Mouse (Mus musculus) layer of hippocampus, adult 2 months (tissue): Measurements from ENCODE around the gene Uqcc1. TPM values are rescaled to one million over a fixed set of nuclear protein-coding genes. Genes with fewer than 3 reads are reported as not detected.

ENCODE experiments used
- DNase-seq, 2 experiments: peaks; one replicate each; pipeline ENCODE4 v3.0.0; 2022; ENCODE audit warnings: low spot score in 2 of 2
- H3K27ac ChIP-seq: fragments of 200-600 bp; 2 replicates; pipeline ENCODE4 v1.8.1; 2022
- H3K4me3 ChIP-seq: fragments of 200-600 bp; 2 replicates; pipeline ENCODE4 v1.8.1; 2022; ENCODE audit warnings: mild to moderate bottlenecking
- CTCF ChIP-seq: fragments of 200-600 bp; conservative IDR thresholded peaks from 2 replicates; pipeline ENCODE4 v1.8.1; 2022; ENCODE audit warnings: antibody characterized with exemption, mild to moderate bottlenecking, moderate library complexity
- total RNA-seq, 2 experiments: library from RNA; stranded (reverse); gene quantifications; 2 replicates each; pipeline ENCODE4 v1.2.3; 2021

Uqcc1 gene
- total RNA-seq, 2 experiments from 2014 or later, result 73.6 to 81.6 TPM

DNA sequence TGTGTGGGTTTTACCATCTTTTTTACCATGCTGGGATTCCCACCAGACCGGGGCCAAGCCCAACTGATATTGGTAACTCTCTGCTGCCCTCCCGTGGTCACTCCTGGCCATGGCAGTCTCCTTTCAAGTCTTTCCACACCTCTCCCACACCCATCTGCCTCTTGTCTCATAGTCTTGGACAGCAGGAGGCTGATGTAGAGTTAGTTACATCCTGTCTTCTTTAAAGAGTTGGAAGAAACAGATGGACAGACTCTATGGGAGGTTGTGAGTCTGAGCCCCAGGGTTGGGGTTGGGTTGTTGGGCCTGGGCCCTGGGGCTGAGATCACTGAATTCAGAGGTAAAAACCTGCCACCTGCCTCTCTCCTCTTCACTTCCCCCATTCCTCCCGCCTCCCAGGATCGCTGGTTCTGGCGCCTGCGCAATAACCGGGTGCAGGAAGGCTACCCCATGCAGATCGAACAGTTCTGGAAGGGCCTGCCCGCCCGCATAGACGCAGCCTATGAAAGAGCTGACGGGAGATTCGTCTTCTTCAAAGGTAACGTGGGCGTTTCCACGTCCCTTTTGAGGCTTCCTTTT lies 118.2 kb downstream of the Uqcc1 start:
- Histone ChIP-seq H3K27ac (peak overlapping the region; percentile 58), H3K4me3 (no peak overlapping the region)
- peak; percentile 87 to 93 for DNase-seq
- TF ChIP-seq CTCF, result peak; percentile 98

DNA sequence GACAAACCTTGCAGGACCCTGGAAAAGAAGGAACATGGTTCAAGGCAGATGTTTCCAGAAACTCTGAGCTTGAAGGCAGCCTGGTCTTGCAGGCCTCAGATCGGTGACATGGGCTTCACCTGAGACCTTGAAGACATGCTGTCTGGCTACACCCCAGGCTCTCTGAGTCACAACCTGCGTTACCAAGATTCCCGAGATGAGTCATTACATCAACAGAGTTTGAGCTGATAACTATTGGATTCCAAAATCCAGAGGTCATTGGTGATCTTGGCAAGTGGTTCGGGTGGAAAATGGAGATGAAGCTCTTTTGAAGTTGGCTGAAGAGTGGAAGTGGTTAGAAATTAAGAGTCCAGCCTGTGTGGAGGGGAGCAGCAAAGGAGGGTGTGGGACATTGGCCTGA lies 120.5 kb downstream of the Uqcc1 start:
- Histone ChIP-seq H3K4me3 (no peak overlapping the region), H3K27ac (no peak overlapping the region)
- no peak for DNase-seq
- no peak for TF ChIP-seq CTCF

DNA sequence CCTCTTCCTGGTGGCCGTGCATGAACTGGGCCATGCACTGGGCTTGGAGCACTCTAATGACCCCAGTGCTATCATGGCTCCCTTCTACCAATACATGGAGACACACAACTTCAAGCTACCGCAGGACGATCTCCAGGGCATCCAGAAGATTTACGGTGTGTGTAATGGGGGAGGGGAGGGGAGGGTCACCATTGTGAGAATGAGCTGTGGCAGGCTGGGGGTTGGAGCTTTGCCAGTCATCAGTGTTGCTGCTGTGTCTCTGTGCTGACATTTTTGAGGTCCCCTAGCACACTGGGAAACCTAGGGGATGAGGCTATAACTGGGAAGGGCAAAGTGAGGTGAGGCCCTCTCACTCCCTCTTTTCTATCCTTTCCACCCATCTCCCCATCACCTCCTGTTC lies 122.7 kb downstream of the Uqcc1 start:
- no peak for TF ChIP-seq CTCF
- H3K4me3 ChIP-seq, result no peak overlapping the region
- no peak overlapping the region for H3K27ac ChIP-seq
- no peak for DNase-seq

DNA sequence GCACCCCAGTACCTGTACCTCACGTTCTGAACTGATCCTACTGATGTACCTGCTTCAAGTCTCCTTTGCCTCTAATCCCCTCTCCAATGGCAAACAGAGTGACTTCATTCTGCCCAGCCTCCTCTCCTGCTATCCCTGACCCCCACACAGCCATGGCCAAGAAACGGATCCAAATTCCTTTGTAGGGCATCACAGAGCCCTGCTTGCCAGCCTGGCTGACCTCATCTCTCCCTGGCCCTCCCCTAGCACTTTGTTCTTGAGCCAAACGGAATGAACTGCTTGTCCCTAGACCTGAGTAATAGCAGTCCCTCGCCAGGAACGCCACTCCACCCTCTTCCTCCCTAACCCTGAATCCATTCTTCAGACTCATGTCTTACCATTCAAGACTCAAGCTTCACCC lies 123.6 kb downstream of the Uqcc1 start:
- TF ChIP-seq CTCF, result no peak
- Histone ChIP-seq H3K4me3 (no peak overlapping the region), H3K27ac (no peak overlapping the region)
- DNase-seq, result no peak

DNA sequence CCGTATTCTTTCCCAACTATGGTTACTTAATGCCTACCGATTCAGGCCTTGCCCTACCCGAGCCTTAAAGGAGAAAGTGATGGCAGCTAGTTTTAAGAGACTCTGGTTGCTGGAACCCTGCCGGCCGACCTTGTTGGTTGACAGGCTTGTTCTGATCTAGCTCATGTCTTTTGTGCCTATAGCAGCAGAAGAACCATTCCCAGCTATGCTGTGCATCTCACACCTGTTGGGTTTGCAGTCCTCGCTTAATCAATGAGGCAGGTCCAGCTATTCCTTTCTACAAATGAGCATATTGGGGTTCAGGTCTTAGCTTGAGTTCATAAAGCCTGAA lies 124.2 kb downstream of the Uqcc1 start:
- no peak for DNase-seq
- Histone ChIP-seq H3K4me3 (no peak overlapping the region), H3K27ac (no peak overlapping the region)
- TF ChIP-seq CTCF, result no peak

DNA sequence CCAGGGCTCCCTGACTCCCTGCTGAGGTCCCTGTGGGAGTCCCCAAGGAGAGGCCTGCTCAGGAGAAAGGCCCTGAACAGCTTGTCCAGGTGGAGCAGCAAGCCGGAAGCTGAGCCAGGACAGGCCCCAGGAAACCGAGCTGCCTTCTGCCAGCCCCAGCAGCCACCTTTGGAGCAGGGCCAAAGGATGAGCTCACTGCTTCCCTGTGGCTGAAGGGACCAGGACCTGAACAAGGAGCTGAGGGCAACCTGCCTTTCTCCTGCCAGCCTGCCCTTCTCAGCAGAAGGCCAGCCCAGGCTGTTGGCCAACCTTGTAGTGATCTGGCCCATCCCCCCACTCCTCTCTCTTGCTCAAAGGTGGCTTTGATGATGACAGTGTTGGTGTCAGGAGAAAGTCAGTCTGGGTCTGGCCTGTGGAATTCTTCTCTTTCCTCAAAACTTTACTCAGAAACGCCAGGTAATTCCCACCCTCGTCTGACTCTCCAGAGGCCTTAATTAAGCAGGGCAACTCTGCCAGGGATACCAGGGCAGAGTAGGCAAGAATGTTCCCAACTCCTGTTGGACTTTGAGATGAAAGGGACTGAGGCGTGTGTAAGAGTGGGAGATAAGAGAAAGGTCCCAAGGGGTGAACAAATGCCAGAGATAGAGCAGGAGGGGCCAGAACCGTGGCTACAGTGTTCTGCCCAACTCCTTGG lies 124.7 kb downstream of the Uqcc1 start:
- TF ChIP-seq CTCF, result no peak
- H3K27ac ChIP-seq, result no peak overlapping the region; the same call in 1 of the 2 replicates
- no peak for DNase-seq
- no peak overlapping the region for H3K4me3 ChIP-seq

DNA sequence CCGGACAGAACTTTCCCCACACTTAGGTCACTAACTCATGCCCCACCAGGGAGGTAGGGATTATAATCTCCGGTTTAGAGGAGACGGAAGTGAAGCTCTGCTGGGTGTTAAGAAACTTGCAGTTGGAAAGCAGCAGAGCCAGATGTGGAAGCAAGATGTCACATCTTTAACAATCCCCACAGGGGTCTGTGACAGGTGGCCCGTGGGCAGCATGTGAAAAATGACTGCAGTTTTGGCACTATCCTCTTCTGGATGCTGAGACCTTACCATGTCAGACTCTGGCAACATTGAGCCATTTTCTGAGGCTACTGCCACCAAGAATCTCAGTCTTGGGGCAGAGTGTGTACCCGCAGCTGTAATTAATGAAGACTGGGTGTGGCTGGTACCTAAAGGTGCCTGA lies 126.1 kb downstream of the Uqcc1 start:
- H3K4me3 ChIP-seq, result no peak overlapping the region
- DNase-seq, result no peak
- no peak overlapping the region for H3K27ac ChIP-seq
- no peak for TF ChIP-seq CTCF

DNA sequence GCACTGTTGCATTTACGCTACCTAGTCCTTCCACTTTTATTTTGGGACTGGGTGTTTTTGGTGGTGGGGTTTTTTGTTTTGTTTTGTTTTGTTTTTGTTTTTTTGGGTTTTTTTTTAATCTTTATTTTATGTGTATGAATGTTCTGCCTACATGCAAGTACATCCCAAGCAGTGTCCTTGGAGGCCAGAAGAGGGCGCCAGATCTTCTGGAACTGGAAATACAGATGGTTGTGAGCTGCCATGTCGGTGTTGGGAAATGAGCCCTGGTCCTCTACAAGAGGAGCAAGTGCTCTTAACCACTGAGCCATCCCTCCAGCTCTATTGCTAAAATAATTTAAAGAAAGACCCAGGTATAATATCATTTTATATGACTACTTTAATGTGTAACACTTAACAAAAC lies 127.3 kb downstream of the Uqcc1 start:
- Histone ChIP-seq H3K27ac (no peak overlapping the region), H3K4me3 (no peak overlapping the region)
- peak; percentile 68 for TF ChIP-seq CTCF
- no peak for DNase-seq

DNA sequence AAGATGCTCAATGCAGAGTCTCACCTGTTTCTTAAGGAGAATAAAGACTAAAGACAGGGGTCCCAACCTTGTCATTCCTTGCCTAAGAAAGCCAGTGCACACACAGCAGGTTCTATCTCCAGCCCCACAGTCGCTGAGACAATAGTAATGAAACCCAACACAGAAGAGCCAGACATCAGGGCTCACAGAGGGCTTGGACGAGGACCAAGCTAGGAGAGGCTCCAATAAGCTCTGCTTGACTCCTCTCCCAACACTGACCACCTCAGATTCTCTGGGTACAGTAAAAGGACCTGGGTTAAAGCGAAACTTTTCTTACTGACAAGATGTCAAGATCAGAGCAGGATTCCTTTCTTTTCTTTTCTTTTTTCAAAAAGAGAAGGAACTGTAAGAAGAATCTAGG lies 131.5 kb downstream of the Uqcc1 start:
- DNase-seq, result no peak
- no peak overlapping the region for H3K27ac ChIP-seq
- H3K4me3 ChIP-seq, result no peak overlapping the region
- no peak for TF ChIP-seq CTCF

Other genes with a start within 250 kb of the Uqcc1 start
- 100 to 1,000 TPM; 159 to 164 TPM for gene Trpc4ap, start 237.9 kb downstream of the Uqcc1 start, total RNA-seq
- 10 to 100 TPM; 23.6 to 24.8 TPM for gene Edem2, start 200.8 kb downstream of the Uqcc1 start, total RNA-seq
- not detected for gene Gm17581, start 194.4 kb downstream of the Uqcc1 start, total RNA-seq
- under 1 TPM; 0.81 to 0.97 TPM for gene Procr, start 179.2 kb downstream of the Uqcc1 start, total RNA-seq
- gene Mmp24, start 155.0 kb downstream of the Uqcc1 start, total RNA-seq, result 10 to 100 TPM; 36.8 to 38.5 TPM
- gene BC029722, start 110.9 kb downstream of the Uqcc1 start, total RNA-seq, result 10 to 100 TPM; 52.2 to 52.8 TPM
- 10 to 100 TPM; 61.7 to 65.1 TPM for gene Eif6, start 103.4 kb downstream of the Uqcc1 start, total RNA-seq
- not detected for gene Fam83c, start 95.5 kb downstream of the Uqcc1 start, total RNA-seq
- not detected for gene Gm15557, start 10.4 kb upstream of the Uqcc1 start, total RNA-seq
- under 1 TPM in 1 of 2 experiments, not detected in 1; 0.15 TPM for gene Gdf5, start 15.1 kb upstream of the Uqcc1 start, total RNA-seq
- 10 to 100 TPM; 19.0 to 21.0 TPM for gene Cep250, start 26.1 kb upstream of the Uqcc1 start, total RNA-seq
- 1 to 10 TPM; 2.9 to 4.1 TPM for gene 6430550D23Rik, start 77.7 kb upstream of the Uqcc1 start, total RNA-seq
- gene Ergic3, start 77.7 kb upstream of the Uqcc1 start, total RNA-seq, result 100 to 1,000 TPM; 195 to 213 TPM
- gene Fer1l4, start 122.6 kb upstream of the Uqcc1 start, total RNA-seq, result not detected
- 1 to 10 TPM; 3.3 to 5.1 TPM for gene Spag4, start 134.9 kb upstream of the Uqcc1 start, total RNA-seq
- 10 to 100 TPM; 26.9 to 27.3 TPM for gene Cpne1, start 181.7 kb upstream of the Uqcc1 start, total RNA-seq
- 10 to 100 TPM; 26.9 to 36.3 TPM for gene Rbm12, start 181.7 kb upstream of the Uqcc1 start, total RNA-seq
- 10 to 100 TPM; 18.5 to 24.6 TPM for gene Gm28036, start 196.8 kb upstream of the Uqcc1 start, total RNA-seq
- 100 to 1,000 TPM; 149 to 160 TPM for gene Romo1, start 213.7 kb upstream of the Uqcc1 start, total RNA-seq
- gene Nfs1, start 213.9 kb upstream of the Uqcc1 start, total RNA-seq, result 10 to 100 TPM; 41.6 to 45.2 TPM
- 100 to 1,000 TPM; 346 to 390 TPM for gene Rbm39, start 249.9 kb upstream of the Uqcc1 start, total RNA-seq